Mouse (Mus musculus): ENCODE data around the gene Eva1a.

GRCm38 (mm10) chr6:82133592-82133978 lies 92.7 kb downstream of the Eva1a start:
- TF ChIP-seq POLR2A (IDR thresholded peaks at IDR 0.05; ENCODE audit: low read depth, low read length) = no peak
- no peak for TF ChIP-seq CTCF (IDR thresholded peaks at IDR 0.05; ENCODE audit: borderline replicate concordance, insufficient read depth, low read length)

All from embryonic fibroblast, embryonic 13.5 days (primary cell).